Mouse (Mus musculus): Measurements from ENCODE around the gene Fitm2. TPM values are rescaled to one million over a fixed set of nuclear protein-coding genes. Genes with fewer than 3 reads are reported as not detected.

The Fitm2 gene
- total and polyA plus RNA-seq, 3 experiments = 6.6 to 60.9 (median 10.6) TPM

DNA sequence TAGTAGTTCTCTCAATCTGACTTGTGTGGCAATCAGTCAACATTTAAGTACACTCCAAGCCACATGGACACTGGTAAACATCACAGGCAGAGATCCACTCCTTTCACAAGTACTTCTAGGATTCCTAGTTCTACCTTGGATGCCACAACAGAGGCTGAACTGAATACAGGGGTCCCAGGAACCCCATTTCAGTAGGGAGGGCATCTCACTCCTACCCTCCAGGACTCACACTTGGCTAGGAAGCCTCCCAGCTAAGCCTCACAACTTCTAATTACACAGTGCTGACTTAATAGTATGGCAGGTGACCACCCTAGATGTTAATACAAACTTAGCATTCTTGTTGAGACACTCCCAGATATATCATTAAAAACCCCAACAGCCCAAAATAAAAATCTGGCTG, 54.6 kb downstream of the Fitm2 start:
- no peak for DNase-seq (ENCODE audit: low read depth, low spot score)
- Histone ChIP-seq H3K9me3 (replicated peaks; ENCODE audit: insufficient read depth, low read length) (no peaks in the 10 kb centered on the region), H3K4me3 (ENCODE audit: control insufficient read depth in 1 of 2, insufficient read depth in 1 of 2, low read depth in 2 of 2, low read length in 2 of 2) (peak overlapping the region; percentile 77 to 95), H3K9ac (ENCODE audit: control insufficient read depth, low read depth, low read length, poor library complexity, severe bottlenecking) (peak overlapping the region; percentile 91), H3K36me3 (ENCODE audit: control insufficient read depth in 1 of 2, insufficient read depth in 2 of 2, low read length in 2 of 2) (peaks cover 16 to 31% of the 10 kb centered on the region in 2 experiments), H3K27ac (ENCODE audit: control insufficient read depth, low read depth, low read length) (no peak overlapping the region), H3K79me2 (ENCODE audit: control insufficient read depth, insufficient read depth, low read length, poor library complexity) (peaks cover 45% of the 10 kb centered on the region), H3K4me1 (ENCODE audit: control insufficient read depth in 1 of 2, insufficient read depth in 2 of 2, low read length in 2 of 2) (peaks cover 6 to 11% of the 10 kb centered on the region in 2 experiments), H3K27me3 (ENCODE audit: control insufficient read depth in 1 of 2, insufficient read depth in 2 of 2, low read length in 2 of 2) (no peaks in the 10 kb centered on the region)
- no peak for TF ChIP-seq BHLHE40 (IDR thresholded peaks at IDR 0.05; ENCODE audit: borderline replicate concordance, low read depth, low read length)
- no peak for TF ChIP-seq CHD2 (IDR thresholded peaks at IDR 0.05; ENCODE audit: low read length)
- TF ChIP-seq POLR2A (IDR thresholded peaks at IDR 0.05; ENCODE audit: control insufficient read depth in 1 of 2, insufficient read depth in 1 of 2, low read depth in 1 of 2, low read length in 2 of 2, poor library complexity in 1 of 2) = no peak
- no peak for TF ChIP-seq EP300 (IDR thresholded peaks at IDR 0.05; ENCODE audit: low read depth in 1 of 2, low read length in 2 of 2)
- TF ChIP-seq ZC3H11A (IDR thresholded peaks at IDR 0.05; ENCODE audit: low read depth, low read length) = no peak
- TF ChIP-seq SIN3A (IDR thresholded peaks at IDR 0.05; ENCODE audit: low read length) = no peak

DNA sequence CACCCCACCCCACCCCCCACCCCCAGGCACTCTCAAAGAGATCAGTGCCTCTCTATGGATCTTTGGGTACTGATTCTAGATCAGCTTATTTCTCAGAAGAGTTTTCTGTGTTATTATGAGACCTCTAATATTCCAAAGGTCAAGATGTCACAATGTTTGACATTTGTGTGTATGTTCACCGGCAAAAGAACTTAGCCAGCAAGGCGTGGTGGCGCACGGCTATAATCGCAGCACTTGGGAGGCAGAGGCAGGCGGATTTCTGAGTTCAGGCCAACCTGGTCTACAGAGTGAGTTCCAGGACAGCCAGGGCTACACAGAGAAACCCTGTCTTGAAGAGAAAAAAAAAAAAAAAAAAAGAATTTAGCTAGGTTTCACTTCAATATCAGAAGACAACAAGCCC, 55.4 kb downstream of the Fitm2 start:
- no peak for TF ChIP-seq ZNF384 (IDR thresholded peaks at IDR 0.05; ENCODE audit: low read depth, low read length)
- TF ChIP-seq BHLHE40 (IDR thresholded peaks at IDR 0.05; ENCODE audit: borderline replicate concordance, low read depth, low read length) = no peak
- TF ChIP-seq POLR2AphosphoS2 (IDR thresholded peaks at IDR 0.05; ENCODE audit: low read length) = no peak
- TF ChIP-seq NELFE (IDR thresholded peaks at IDR 0.05; ENCODE audit: low read depth, low read length) = no peak
- no peak for TF ChIP-seq ZMIZ1 (IDR thresholded peaks at IDR 0.05; ENCODE audit: low read depth, low read length)
- no peak for TF ChIP-seq ELF1 (IDR thresholded peaks at IDR 0.05; ENCODE audit: low read depth, low read length)
- TF ChIP-seq TBP (IDR thresholded peaks at IDR 0.05; ENCODE audit: low read depth, low read length) = no peak
- Histone ChIP-seq H3K4me1 (ENCODE audit: control insufficient read depth in 1 of 2, insufficient read depth in 2 of 2, low read length in 2 of 2) (peaks cover 3 to 10% of the 10 kb centered on the region in 2 experiments; a peak in 3 of 4 replicates), H3K36me3 (ENCODE audit: control insufficient read depth in 1 of 2, insufficient read depth in 2 of 2, low read length in 2 of 2) (peaks cover 16 to 29% of the 10 kb centered on the region in 2 experiments), H3K79me2 (ENCODE audit: control insufficient read depth, insufficient read depth, low read length, poor library complexity) (peaks cover 45% of the 10 kb centered on the region), H3K27me3 (ENCODE audit: control insufficient read depth in 1 of 2, insufficient read depth in 2 of 2, low read length in 2 of 2) (no peaks in the 10 kb centered on the region), H3K4me3 (ENCODE audit: control insufficient read depth in 1 of 2, insufficient read depth in 1 of 2, low read depth in 2 of 2, low read length in 2 of 2) (no peak overlapping the region), H3K27ac (ENCODE audit: control insufficient read depth, low read depth, low read length) (no peak overlapping the region), H3K9ac (ENCODE audit: control insufficient read depth, low read depth, low read length, poor library complexity, severe bottlenecking) (no peak overlapping the region), H3K9me3 (replicated peaks; ENCODE audit: insufficient read depth, low read length) (no peaks in the 10 kb centered on the region)
- DNase-seq (ENCODE audit: low read depth, low spot score) = no peak

Other genes with a start within 250 kb of the Fitm2 start
- 0.03 and 0.04 TPM in 2 replicates for gene Jph2, start 74.6 kb downstream of the Fitm2 start, total RNA-seq (2012; rRNA removed)
- under 1 TPM in 1 of 2 experiments, not detected in 1; 0.19 TPM for gene Jph2, start 74.6 kb downstream of the Fitm2 start, polyA plus RNA-seq (2012; ENCODE audit: insufficient read depth in 1 of 2, insufficient read length in 2 of 2, low read depth in 1 of 2, low replicate concordance in 2 of 2, missing spikeins in 1 of 2)
- 42.3 and 43.8 TPM in 2 replicates for gene Oser1, start 47.9 kb downstream of the Fitm2 start, total RNA-seq (2012; rRNA removed)
- gene Oser1, start 47.9 kb downstream of the Fitm2 start, polyA plus RNA-seq (2012; ENCODE audit: insufficient read depth in 1 of 2, insufficient read length in 2 of 2, low read depth in 1 of 2, low replicate concordance in 2 of 2, missing spikeins in 1 of 2) = 10 to 100 TPM in 1 of 2 experiments, not detected in 1; 53.9 TPM
- not detected in 2 replicates for gene Gdap1l1, start 34.2 kb downstream of the Fitm2 start, total RNA-seq (2012; rRNA removed)
- gene Gdap1l1, start 34.2 kb downstream of the Fitm2 start, polyA plus RNA-seq (2012; ENCODE audit: insufficient read depth in 1 of 2, insufficient read length in 2 of 2, low read depth in 1 of 2, low replicate concordance in 2 of 2, missing spikeins in 1 of 2) = not detected
- not detected in 2 replicates for gene R3hdml, start 19.7 kb upstream of the Fitm2 start, total RNA-seq (2012; rRNA removed)
- not detected for gene R3hdml, start 19.7 kb upstream of the Fitm2 start, polyA plus RNA-seq (2012; ENCODE audit: insufficient read depth in 1 of 2, insufficient read length in 2 of 2, low read depth in 1 of 2, low replicate concordance in 2 of 2, missing spikeins in 1 of 2)
- gene Hnf4a, start 34.2 kb upstream of the Fitm2 start, total RNA-seq (2012; rRNA removed) = 0.29 and 0.39 TPM in 2 replicates
- gene Hnf4a, start 34.2 kb upstream of the Fitm2 start, polyA plus RNA-seq (2012; ENCODE audit: insufficient read depth in 1 of 2, insufficient read length in 2 of 2, low read depth in 1 of 2, low replicate concordance in 2 of 2, missing spikeins in 1 of 2) = 1 to 10 TPM in 1 of 2 experiments, not detected in 1; 1.1 TPM
- gene Ttpal, start 129.7 kb upstream of the Fitm2 start, total RNA-seq (2012; rRNA removed) = 17.1 and 20.4 TPM in 2 replicates
- gene Ttpal, start 129.7 kb upstream of the Fitm2 start, polyA plus RNA-seq (2012; ENCODE audit: insufficient read depth in 1 of 2, insufficient read length in 2 of 2, low read depth in 1 of 2, low replicate concordance in 2 of 2, missing spikeins in 1 of 2) = 10 to 100 TPM in 1 of 2 experiments, not detected in 1; 18.9 TPM
- gene Serinc3, start 172.5 kb upstream of the Fitm2 start, total RNA-seq (2012; rRNA removed) = 326 and 348 TPM in 2 replicates
- gene Serinc3, start 172.5 kb upstream of the Fitm2 start, polyA plus RNA-seq (2012; ENCODE audit: insufficient read depth in 1 of 2, insufficient read length in 2 of 2, low read depth in 1 of 2, low replicate concordance in 2 of 2, missing spikeins in 1 of 2) = 100 to 1,000 TPM; 637 to 650 TPM
- 74.6 and 79.5 TPM in 2 replicates for gene Pkig, start 185.8 kb upstream of the Fitm2 start, total RNA-seq (2012; rRNA removed)
- gene Pkig, start 185.8 kb upstream of the Fitm2 start, polyA plus RNA-seq (2012; ENCODE audit: insufficient read depth in 1 of 2, insufficient read length in 2 of 2, low read depth in 1 of 2, low replicate concordance in 2 of 2, missing spikeins in 1 of 2) = 100 to 1,000 TPM in 1 of 2 experiments, not detected in 1; 160 TPM